Mouse (Mus musculus) bone marrow, adult 2 months (tissue): Measurements from ENCODE around the gene Serpina1e. TPM values are rescaled to one million over a fixed set of nuclear protein-coding genes. Genes with fewer than 3 reads are reported as not detected.

ENCODE experiments used
- H3K27ac ChIP-seq: fragments of 200-500 bp; 2 replicates; pipeline ENCODE4 v1.5.1; 2012; ENCODE audit warnings: low read depth, mild to moderate bottlenecking, control low read depth, inconsistent platforms, low read length; ENCODE audit not compliant: control insufficient read depth, poor library complexity, insufficient read depth
- H3K4me1 ChIP-seq: fragments of 200-500 bp; 2 replicates; pipeline ENCODE4 v1.6.1; 2011; ENCODE audit warnings: low read length; ENCODE audit not compliant: control insufficient read depth, insufficient read depth
- H3K4me3 ChIP-seq: fragments of 200-500 bp; replicated peaks from 2 replicates; pipeline ENCODE3; 2011; ENCODE audit warnings: mild to moderate bottlenecking, low read depth, low read length, control low read depth; ENCODE audit not compliant: control insufficient read depth
- CTCF ChIP-seq: fragments of 200-500 bp; IDR thresholded peaks from 2 replicates; pipeline ENCODE4 v1.5.1; 2011; ENCODE audit warnings: low read length, control low read depth; ENCODE audit not compliant: control insufficient read depth, insufficient read depth
- POLR2A ChIP-seq: fragments of 200-500 bp; IDR thresholded peaks from 2 replicates; pipeline ENCODE4 v1.6.1; 2011; ENCODE audit warnings: low read depth, mild to moderate bottlenecking, control low read depth, low read length, borderline replicate concordance; ENCODE audit not compliant: control insufficient read depth
- WGBS: fragments of 180-500 bp; shearing (Covaris S2); methylation state at CpG from one replicate; pipeline ENCODE4 v1.1.7; 2018; 5-methylcytosine and 5-hydroxymethylcytosine counted together
- polyA plus RNA-seq: library from polyadenylated mRNA; stranded (reverse); fragments of >200 nt; gene quantifications from 2 replicates; pipeline ENCODE4 v1.2.4, GENCODE M21; 2011; ENCODE audit warnings: low replicate concordance; ENCODE audit not compliant: missing spikeins, insufficient read depth, insufficient read length

Serpina1e gene
- 13.2 and 51.9 TPM in 2 replicates for polyA plus RNA-seq

DNA sequence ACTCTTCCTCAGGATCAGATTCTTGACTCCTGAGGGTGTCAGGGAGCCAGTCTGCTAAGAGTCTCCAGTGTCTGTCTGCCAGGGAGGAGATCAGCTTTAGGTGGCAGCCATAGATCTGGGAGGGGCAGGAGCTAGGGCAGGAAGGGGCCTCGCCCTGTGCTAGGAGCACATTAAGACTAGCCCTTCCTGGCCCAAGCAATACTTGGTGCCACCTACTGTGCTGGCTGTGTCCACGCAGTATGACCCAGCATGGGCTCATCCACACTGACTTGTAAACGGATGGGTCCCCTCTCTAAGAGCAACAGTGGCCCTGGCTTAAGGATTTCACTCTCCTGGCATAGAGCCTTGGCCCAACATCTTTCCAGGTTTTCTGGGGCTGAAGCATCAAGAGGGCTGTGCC is at the start of gene Serpina1e:
TSS of gene Serpina1e (minus strand) at position 178 of the 400 bp plus-strand sequence.
- no peak within 1 kb of the TSS for H3K4me3 ChIP-seq
- H3K4me1 ChIP-seq = no peaks in the 10 kb centered on the region
- TF ChIP-seq CTCF = no peak
- no peak for TF ChIP-seq POLR2A
- no peak within 1 kb of the TSS for H3K27ac ChIP-seq
- 72% methylated on average over 3 of the region's 3 CpGs for WGBS

DNA sequence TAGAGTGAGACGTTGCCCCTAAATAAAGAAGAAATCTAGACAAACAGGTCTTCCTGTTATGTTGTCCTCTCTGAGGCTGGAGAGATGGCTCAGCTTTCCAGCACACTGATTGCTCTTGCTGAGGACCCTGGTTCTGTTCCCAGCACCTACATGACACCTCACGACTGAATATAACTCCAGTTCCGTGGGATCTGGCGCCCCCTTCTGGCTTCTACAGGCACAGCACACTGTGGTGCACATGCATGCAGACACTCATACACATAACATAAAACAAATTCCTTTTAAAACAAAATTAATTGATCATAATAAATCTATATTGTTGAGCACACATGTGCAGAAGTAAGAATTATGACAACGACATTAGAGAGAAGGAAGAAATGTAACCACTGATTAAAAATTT is 45.9 kb upstream of the Serpina1e start:
- 80% methylated on average over 5 of the region's 5 CpGs for WGBS
- TF ChIP-seq POLR2A (no peak), CTCF (no peak)
- Histone ChIP-seq H3K27ac (no peak overlapping the region), H3K4me3 (no peak overlapping the region), H3K4me1 (no peaks in the 10 kb centered on the region)

DNA sequence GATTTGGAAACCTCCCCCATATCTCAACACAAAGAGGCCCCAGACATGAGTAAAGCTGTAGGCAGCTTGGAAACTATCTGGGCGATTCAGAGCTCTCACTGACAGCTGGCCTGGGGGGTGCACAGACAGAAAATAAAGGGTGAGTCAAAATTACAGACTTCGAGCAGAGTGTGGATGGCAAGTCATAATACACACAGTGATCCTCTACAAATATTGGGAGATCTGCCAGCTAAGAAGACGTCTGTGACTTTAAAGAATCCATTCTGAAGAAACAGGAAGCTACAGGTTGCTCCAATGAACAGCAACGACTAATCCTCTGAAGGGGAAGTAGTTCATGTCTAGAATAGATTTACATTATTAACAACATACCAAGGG is 44.5 kb upstream of the Serpina1e start:
- WGBS = 26% methylated on average over 4 of the region's 4 CpGs
- no peak overlapping the region for H3K4me3 ChIP-seq
- no peak for TF ChIP-seq POLR2A
- TF ChIP-seq CTCF = no peak
- H3K4me1 ChIP-seq = no peaks in the 10 kb centered on the region
- no peak overlapping the region for H3K27ac ChIP-seq

DNA sequence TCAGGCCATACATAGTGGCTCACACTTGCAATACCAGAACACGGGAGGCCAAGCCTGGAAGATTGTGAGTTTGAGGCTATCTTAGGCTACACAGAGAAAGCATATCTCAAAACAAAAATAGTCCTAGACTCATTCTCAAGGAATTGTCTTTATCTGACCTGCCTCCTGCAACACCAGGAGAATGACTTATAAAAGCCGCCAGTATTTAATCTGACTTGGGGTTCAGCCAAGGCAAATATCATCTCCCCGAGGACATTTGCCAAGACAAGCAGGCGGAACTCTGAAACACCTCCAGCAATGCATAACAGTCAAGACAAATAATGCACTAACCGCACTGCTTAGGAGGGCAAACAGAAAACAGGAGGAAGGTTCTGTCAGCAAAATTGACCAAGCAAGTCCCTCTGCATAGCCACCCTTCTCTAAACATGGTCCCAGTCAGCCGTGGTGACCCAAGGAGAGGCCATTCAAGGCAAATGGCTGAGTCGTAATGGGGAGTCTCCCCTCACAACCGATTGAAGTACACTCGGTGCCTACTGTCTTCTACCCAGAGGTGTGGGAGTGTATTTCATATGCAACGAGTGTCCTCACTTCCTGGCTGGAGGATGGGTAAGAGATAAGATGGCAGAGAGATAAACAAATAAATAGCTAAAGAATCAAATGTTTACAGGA is 43.9 kb upstream of the Serpina1e start:
- TF ChIP-seq CTCF (no peak), POLR2A (no peak)
- Histone ChIP-seq H3K4me1 (no peaks in the 10 kb centered on the region), H3K4me3 (no peak overlapping the region), H3K27ac (no peak overlapping the region)
- 67% methylated on average over 10 of the region's 10 CpGs for WGBS

DNA sequence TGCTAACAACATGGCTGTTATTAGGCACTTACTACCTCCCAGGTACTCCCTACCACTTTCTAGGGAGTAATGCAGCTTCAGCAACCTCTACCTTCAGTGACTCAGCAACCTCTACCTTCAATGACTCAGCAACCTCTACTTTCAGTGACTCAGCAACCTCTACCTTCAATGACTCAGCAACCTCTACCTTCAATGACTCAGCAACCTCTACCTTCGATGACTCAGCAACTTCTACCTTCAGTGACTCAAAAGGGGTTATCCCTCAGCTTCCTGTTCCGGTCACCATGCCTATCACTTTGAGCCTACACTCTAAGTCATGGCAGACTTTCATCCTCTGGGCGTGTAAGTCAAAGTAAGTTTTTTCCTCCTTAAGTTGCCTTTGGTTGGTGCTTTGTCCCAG is 41.8 kb upstream of the Serpina1e start:
- WGBS = 64% methylated on average over 3 of the region's 3 CpGs
- H3K27ac ChIP-seq = no peak overlapping the region
- no peaks in the 10 kb centered on the region for H3K4me1 ChIP-seq
- TF ChIP-seq POLR2A (no peak), CTCF (no peak)
- H3K4me3 ChIP-seq = no peak overlapping the region

DNA sequence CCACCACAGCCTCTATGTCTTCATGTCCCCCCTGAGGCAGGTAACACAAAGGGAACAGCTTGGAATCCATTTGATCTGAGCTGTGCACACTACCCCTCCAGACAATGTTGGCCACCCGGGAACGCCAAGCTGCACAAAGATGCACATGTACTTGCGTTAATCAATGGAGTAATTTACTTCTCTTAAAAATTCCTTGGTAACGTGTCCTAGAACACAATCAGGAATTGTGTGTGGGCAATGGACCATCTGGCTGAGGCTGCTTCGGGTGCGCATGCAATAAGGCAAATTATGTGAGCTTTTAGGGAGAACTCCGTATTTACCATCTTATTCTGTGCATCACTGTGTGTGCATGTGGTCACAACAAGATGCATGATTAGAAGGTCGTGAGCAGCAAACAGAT is 40.8 kb upstream of the Serpina1e start:
- Histone ChIP-seq H3K4me1 (no peaks in the 10 kb centered on the region), H3K4me3 (no peak overlapping the region), H3K27ac (no peak overlapping the region)
- TF ChIP-seq POLR2A (no peak), CTCF (no peak)
- 82% methylated on average over 8 of the region's 8 CpGs for WGBS

DNA sequence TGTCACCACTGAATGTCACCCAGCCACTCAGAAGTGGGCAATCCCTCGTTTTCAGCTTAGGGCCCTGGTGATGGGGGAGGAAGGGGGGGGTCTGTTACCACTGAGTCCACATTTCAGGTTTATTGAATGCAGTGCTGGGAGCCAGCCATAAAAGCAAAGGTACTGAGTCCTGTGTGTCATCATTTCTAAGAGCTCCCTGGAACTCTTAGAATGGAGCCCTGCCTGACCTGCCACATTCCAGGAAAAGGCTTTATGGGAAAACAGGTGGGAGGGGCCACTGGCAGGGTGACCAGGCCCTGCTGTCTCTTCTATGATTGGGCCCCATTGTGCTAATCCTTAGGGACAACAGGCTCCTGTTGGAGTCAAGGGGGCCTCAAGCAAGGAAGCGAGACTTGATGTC is 37.7 kb upstream of the Serpina1e start:
- no peak overlapping the region for H3K4me3 ChIP-seq
- 74% methylated on average over 2 of the region's 2 CpGs for WGBS
- no peak overlapping the region for H3K27ac ChIP-seq
- H3K4me1 ChIP-seq = peaks cover 2% of the 10 kb centered on the region; the same call in 1 of the 2 replicates
- TF ChIP-seq POLR2A = no peak
- TF ChIP-seq CTCF = no peak

DNA sequence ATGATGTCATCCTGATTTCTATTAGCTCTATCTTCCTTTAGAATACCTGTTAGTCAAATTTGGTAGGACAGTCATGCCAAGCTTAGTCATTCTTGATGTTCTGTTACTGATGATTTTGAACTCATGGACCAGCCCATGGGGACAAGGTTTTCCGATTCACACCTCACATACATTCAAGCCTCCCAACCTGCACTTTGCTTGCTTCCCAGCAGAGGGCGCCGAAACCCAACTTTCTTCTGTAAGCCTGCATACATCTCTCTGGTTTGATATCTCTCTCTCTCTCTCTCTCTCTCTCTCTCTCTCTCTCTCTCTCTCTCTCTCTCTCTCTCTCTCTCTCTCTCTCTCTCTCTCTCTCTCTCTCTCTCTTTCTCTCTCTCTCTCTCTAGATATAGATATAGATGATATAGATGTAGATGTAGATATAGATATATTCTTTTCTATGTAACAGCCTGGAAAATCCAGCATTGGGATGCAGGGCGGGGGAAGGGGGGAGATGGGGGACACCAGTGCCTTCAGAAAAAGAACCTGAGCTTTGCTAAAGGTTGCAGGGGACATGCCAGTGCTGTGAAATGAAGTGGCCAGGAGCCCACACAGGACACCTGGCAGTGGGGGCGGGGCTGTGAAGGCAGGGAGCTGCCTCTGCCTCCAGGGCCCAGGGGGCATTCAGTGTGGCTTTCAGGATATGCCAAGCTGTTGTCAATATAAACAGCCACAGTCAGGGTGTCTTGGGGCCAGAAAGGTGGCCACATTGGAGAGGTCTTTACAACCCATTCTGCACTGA is 36.7 kb upstream of the Serpina1e start:
- Histone ChIP-seq H3K4me1 (peaks cover 2% of the 10 kb centered on the region; the same call in 1 of the 2 replicates), H3K4me3 (no peak overlapping the region), H3K27ac (no peak overlapping the region)
- TF ChIP-seq CTCF (peak; percentile 79), POLR2A (no peak)
- 37% methylated on average over 5 of the region's 5 CpGs for WGBS
